Mouse (Mus musculus) MEL (cell line): ENCODE data around the gene Hs3st5.

ENCODE experiments used
- CTCF ChIP-seq, 3 experiments: IDR thresholded peaks in 2 of 3; conservative IDR thresholded peaks in 1 of 3; 2 replicates each; pipeline ENCODE4 v1.5.1; 2011 to 2012; ENCODE audit warnings: low read length in 3 of 3, low read depth in 2 of 3, mild to moderate bottlenecking in 2 of 3, improper control_type of control experiment in 1 of 3, inconsistent platforms in 1 of 3, mixed read lengths in 1 of 3, moderate library complexity in 1 of 3; ENCODE audit not compliant: control insufficient read depth in 1 of 3, insufficient read depth in 1 of 3, poor library complexity in 1 of 3, severe bottlenecking in 1 of 3
- EP300 ChIP-seq, 2 experiments: IDR thresholded peaks; 2 replicates each; pipeline ENCODE4 v1.6.1; 2011; ENCODE audit warnings: improper control_type of control experiment in 2 of 2, low read length in 2 of 2, low read depth in 1 of 2, mild to moderate bottlenecking in 1 of 2
- GATA1 ChIP-seq: IDR thresholded peaks from 2 replicates; pipeline ENCODE4 v1.6.1; 2011; ENCODE audit warnings: low read depth, low read length, improper control_type of control experiment
- MAZ ChIP-seq: IDR thresholded peaks from 2 replicates; pipeline ENCODE4 v1.6.1; 2012; ENCODE audit warnings: low read depth, mild to moderate bottlenecking, inconsistent platforms, low read length, improper control_type of control experiment
- MYC ChIP-seq: IDR thresholded peaks from 2 replicates; pipeline ENCODE4 v1.6.1; 2011; ENCODE audit warnings: low read depth, mild to moderate bottlenecking, low read length, improper control_type of control experiment, moderate library complexity

- TF ChIP-seq CTCF (IDR thresholded peaks at IDR 0.05 in 2 of 3, conservative IDR thresholded peaks at IDR 0.05 in 1 of 3; ENCODE audit: control insufficient read depth in 1 of 3, insufficient read depth in 1 of 3, low read depth in 2 of 3, low read length in 3 of 3, poor library complexity in 1 of 3, severe bottlenecking in 1 of 3) = no peak
- TF ChIP-seq MAZ = no peak
- TF ChIP-seq EP300 (IDR thresholded peaks at IDR 0.05; ENCODE audit: low read depth in 1 of 2, low read length in 2 of 2) = no peak
- TF ChIP-seq MYC = no peak
- no peak for TF ChIP-seq GATA1
These were observed 13.0 kb upstream of the Hs3st5 start for GRCm38 (mm10) chr10:36493566-36493965.
